Mouse (Mus musculus) adrenal gland, adult 2 months (tissue): ENCODE results near the gene Hirip3. TPM values are rescaled to one million over a fixed set of nuclear protein-coding genes. Genes with fewer than 3 reads are reported as not detected.

Source experiments
- DNase-seq: peaks from one replicate; pipeline ENCODE4 v3.0.0; 2021
- polyA plus RNA-seq: library from polyadenylated mRNA; depleted of rRNA; stranded (reverse); fragments of >200 nt; gene quantifications from 2 replicates; pipeline ENCODE4 v1.2.3, GENCODE M21; 2012; rRNA removed
- total RNA-seq, 2 experiments: library from RNA; stranded (reverse); gene quantifications; 2 replicates each; pipeline ENCODE4 v1.2.3; 2021

Hirip3 gene
- total and polyA plus RNA-seq, 3 experiments = 2.9 to 16.3 (median 8.2) TPM

DNA sequence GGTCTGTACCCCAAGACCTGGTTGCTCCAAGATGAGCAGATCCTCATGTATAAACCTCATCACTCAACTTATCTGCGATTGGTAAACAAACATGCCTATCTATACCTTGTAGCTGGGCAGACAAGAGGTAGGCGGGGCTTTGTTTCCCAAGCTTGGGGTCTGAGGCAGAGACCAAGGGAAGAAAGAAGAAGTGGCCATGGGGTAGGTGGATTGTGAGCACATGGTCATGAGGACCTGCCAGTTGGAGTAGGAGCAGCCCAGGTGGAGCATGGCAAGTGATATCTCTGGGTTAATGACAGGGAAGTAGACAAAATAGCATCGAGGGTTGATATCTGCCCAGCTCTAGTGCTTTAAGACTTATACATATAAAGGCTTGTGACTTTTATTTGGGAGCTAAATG, 53.1 kb downstream of the Hirip3 start:
- DNase-seq = no peak

Other genes starting within 250 kb of the Hirip3 start
Only the 30 nearest of the 31 such genes appear.
- 10 to 100 TPM; 39.9 to 49.7 TPM for gene Sgf29, start 212.7 kb upstream of the Hirip3 start, total RNA-seq
- 64.5 and 74.4 TPM in 2 replicates for gene Sgf29, start 212.7 kb upstream of the Hirip3 start, polyA plus RNA-seq
- gene Sult1a1, start 185.5 kb upstream of the Hirip3 start, total RNA-seq = 10 to 100 TPM; 48.1 to 52.7 TPM
- gene Sult1a1, start 185.5 kb upstream of the Hirip3 start, polyA plus RNA-seq = 29.3 and 34.3 TPM in 2 replicates
- gene Bola2, start 166.6 kb upstream of the Hirip3 start, total RNA-seq = 100 to 1,000 TPM; 101 to 104 TPM
- 44.1 and 48.7 TPM in 2 replicates for gene Bola2, start 166.6 kb upstream of the Hirip3 start, polyA plus RNA-seq
- 10 to 100 TPM; 11.3 to 13.5 TPM for gene Slx1b, start 166.2 kb upstream of the Hirip3 start, total RNA-seq
- 35.0 and 35.7 TPM in 2 replicates for gene Slx1b, start 166.2 kb upstream of the Hirip3 start, polyA plus RNA-seq
- 10 to 100 TPM; 11.6 to 24.3 TPM for gene Coro1a, start 154.2 kb upstream of the Hirip3 start, total RNA-seq
- gene Coro1a, start 154.2 kb upstream of the Hirip3 start, polyA plus RNA-seq = 49.5 and 67.1 TPM in 2 replicates
- gene Mapk3, start 102.4 kb upstream of the Hirip3 start, total RNA-seq = 100 to 1,000 TPM; 139 to 169 TPM
- 242 and 299 TPM in 2 replicates for gene Mapk3, start 102.4 kb upstream of the Hirip3 start, polyA plus RNA-seq
- 1 to 10 TPM; 2.4 TPM for gene Gdpd3, start 95.6 kb upstream of the Hirip3 start, total RNA-seq
- 10.2 and 10.3 TPM in 2 replicates for gene Gdpd3, start 95.6 kb upstream of the Hirip3 start, polyA plus RNA-seq
- 100 to 1,000 TPM in 1 of 2 experiments, 10 to 100 TPM in 1; 92.8 to 136 TPM for gene Ypel3, start 85.0 kb upstream of the Hirip3 start, total RNA-seq
- 970 and 1,207 TPM in 2 replicates for gene Ypel3, start 85.0 kb upstream of the Hirip3 start, polyA plus RNA-seq
- under 1 TPM; 0.31 to 0.75 TPM for gene Tbx6, start 80.5 kb upstream of the Hirip3 start, total RNA-seq
- gene Tbx6, start 80.5 kb upstream of the Hirip3 start, polyA plus RNA-seq = 3.4 and 3.7 TPM in 2 replicates
- 10 to 100 TPM; 77.4 to 86.0 TPM for gene Ppp4c, start 69.5 kb upstream of the Hirip3 start, total RNA-seq
- 89.8 and 92.4 TPM in 2 replicates for gene Ppp4c, start 69.5 kb upstream of the Hirip3 start, polyA plus RNA-seq
- gene Fam57b, start 64.3 kb upstream of the Hirip3 start, total RNA-seq = 10 to 100 TPM; 16.4 to 21.0 TPM
- gene Fam57b, start 64.3 kb upstream of the Hirip3 start, polyA plus RNA-seq = 27.8 and 40.9 TPM in 2 replicates
- gene 4930451I11Rik, start 30.3 kb upstream of the Hirip3 start, total RNA-seq = not detected
- gene 4930451I11Rik, start 30.3 kb upstream of the Hirip3 start, polyA plus RNA-seq = not detected in 2 replicates
- gene Doc2a, start 14.6 kb upstream of the Hirip3 start, total RNA-seq = under 1 TPM; 0.40 to 0.52 TPM
- 0.52 and 0.83 TPM in 2 replicates for gene Doc2a, start 14.6 kb upstream of the Hirip3 start, polyA plus RNA-seq
- gene Ino80e, start 405 bp downstream of the Hirip3 start, total RNA-seq = 10 to 100 TPM; 42.5 to 44.5 TPM
- 73.8 and 75.0 TPM in 2 replicates for gene Ino80e, start 405 bp downstream of the Hirip3 start, polyA plus RNA-seq
- gene Taok2, start 22.7 kb downstream of the Hirip3 start, total RNA-seq = 10 to 100 TPM; 60.6 to 66.8 TPM
- gene Taok2, start 22.7 kb downstream of the Hirip3 start, polyA plus RNA-seq = 136 and 169 TPM in 2 replicates
- gene Tmem219, start 60.9 kb downstream of the Hirip3 start, total RNA-seq = 10 to 100 TPM; 28.1 to 35.4 TPM
- gene Tmem219, start 60.9 kb downstream of the Hirip3 start, polyA plus RNA-seq = 242 and 243 TPM in 2 replicates
- 10 to 100 TPM; 25.9 to 26.8 TPM for gene Kctd13, start 66.9 kb downstream of the Hirip3 start, total RNA-seq
- gene Kctd13, start 66.9 kb downstream of the Hirip3 start, polyA plus RNA-seq = 52.0 and 52.9 TPM in 2 replicates
- gene Asphd1, start 87.6 kb downstream of the Hirip3 start, total RNA-seq = 1 to 10 TPM in 1 of 2 experiments, under 1 TPM in 1; 0.66 to 2.2 TPM
- 2.0 and 2.5 TPM in 2 replicates for gene Asphd1, start 87.6 kb downstream of the Hirip3 start, polyA plus RNA-seq
- 100 to 1,000 TPM in 1 of 2 experiments, 10 to 100 TPM in 1; 87.4 to 126 TPM for gene Sez6l2, start 88.6 kb downstream of the Hirip3 start, total RNA-seq
- 33.4 and 42.4 TPM in 2 replicates for gene Sez6l2, start 88.6 kb downstream of the Hirip3 start, polyA plus RNA-seq
- gene Cdipt, start 113.9 kb downstream of the Hirip3 start, total RNA-seq = 100 to 1,000 TPM; 102 to 107 TPM
- gene Cdipt, start 113.9 kb downstream of the Hirip3 start, polyA plus RNA-seq = 239 and 259 TPM in 2 replicates
- 1 to 10 TPM; 1.6 TPM for gene Cdiptos, start 114.1 kb downstream of the Hirip3 start, total RNA-seq
- gene Cdiptos, start 114.1 kb downstream of the Hirip3 start, polyA plus RNA-seq = 0.43 and 1.4 TPM in 2 replicates
- 100 to 1,000 TPM; 115 to 145 TPM for gene Mvp, start 152.6 kb downstream of the Hirip3 start, total RNA-seq
- 95.3 and 172 TPM in 2 replicates for gene Mvp, start 152.6 kb downstream of the Hirip3 start, polyA plus RNA-seq
- 1 to 10 TPM in 1 of 2 experiments, not detected in 1; 1.3 TPM for gene Pagr1b, start 154.5 kb downstream of the Hirip3 start, total RNA-seq
- gene Pagr1b, start 154.5 kb downstream of the Hirip3 start, polyA plus RNA-seq = 1.7 and 2.0 TPM in 2 replicates
- gene Pagr1a, start 155.4 kb downstream of the Hirip3 start, total RNA-seq = 10 to 100 TPM; 16.4 to 20.3 TPM
- gene Pagr1a, start 155.4 kb downstream of the Hirip3 start, polyA plus RNA-seq = 0.66 and 13.1 TPM in 2 replicates
- 10 to 100 TPM; 19.9 to 29.2 TPM for gene Gm42742, start 159.1 kb downstream of the Hirip3 start, total RNA-seq
- 13.7 and 28.4 TPM in 2 replicates for gene Gm42742, start 159.1 kb downstream of the Hirip3 start, polyA plus RNA-seq
- 1 to 10 TPM; 1.7 to 2.0 TPM for gene Prrt2, start 159.2 kb downstream of the Hirip3 start, total RNA-seq
- gene Prrt2, start 159.2 kb downstream of the Hirip3 start, polyA plus RNA-seq = 8.5 and 9.5 TPM in 2 replicates
- 100 to 1,000 TPM in 1 of 2 experiments, 10 to 100 TPM in 1; 98.7 to 114 TPM for gene Maz, start 165.1 kb downstream of the Hirip3 start, total RNA-seq
- 833 and 840 TPM in 2 replicates for gene Maz, start 165.1 kb downstream of the Hirip3 start, polyA plus RNA-seq
- gene Kif22, start 180.5 kb downstream of the Hirip3 start, total RNA-seq = 1 to 10 TPM; 2.1 to 2.5 TPM
- gene Kif22, start 180.5 kb downstream of the Hirip3 start, polyA plus RNA-seq = 0.64 and 0.89 TPM in 2 replicates
- gene Zg16, start 225.4 kb downstream of the Hirip3 start, total RNA-seq = not detected
- gene Zg16, start 225.4 kb downstream of the Hirip3 start, polyA plus RNA-seq = 0.18 and 0.49 TPM in 2 replicates
- gene AI467606, start 229.4 kb downstream of the Hirip3 start, total RNA-seq = 1 to 10 TPM; 1.6 to 1.9 TPM
- gene AI467606, start 229.4 kb downstream of the Hirip3 start, polyA plus RNA-seq = 7.6 TPM in 2 replicates